Mouse (Mus musculus): ENCODE results near the gene Rsg1. TPM values are rescaled to one million over a fixed set of nuclear protein-coding genes. Genes with fewer than 3 reads are reported as not detected.

Gene Rsg1
- total RNA-seq, 2 experiments from 2014 or later: 2.5 to 2.7 TPM

DNA sequence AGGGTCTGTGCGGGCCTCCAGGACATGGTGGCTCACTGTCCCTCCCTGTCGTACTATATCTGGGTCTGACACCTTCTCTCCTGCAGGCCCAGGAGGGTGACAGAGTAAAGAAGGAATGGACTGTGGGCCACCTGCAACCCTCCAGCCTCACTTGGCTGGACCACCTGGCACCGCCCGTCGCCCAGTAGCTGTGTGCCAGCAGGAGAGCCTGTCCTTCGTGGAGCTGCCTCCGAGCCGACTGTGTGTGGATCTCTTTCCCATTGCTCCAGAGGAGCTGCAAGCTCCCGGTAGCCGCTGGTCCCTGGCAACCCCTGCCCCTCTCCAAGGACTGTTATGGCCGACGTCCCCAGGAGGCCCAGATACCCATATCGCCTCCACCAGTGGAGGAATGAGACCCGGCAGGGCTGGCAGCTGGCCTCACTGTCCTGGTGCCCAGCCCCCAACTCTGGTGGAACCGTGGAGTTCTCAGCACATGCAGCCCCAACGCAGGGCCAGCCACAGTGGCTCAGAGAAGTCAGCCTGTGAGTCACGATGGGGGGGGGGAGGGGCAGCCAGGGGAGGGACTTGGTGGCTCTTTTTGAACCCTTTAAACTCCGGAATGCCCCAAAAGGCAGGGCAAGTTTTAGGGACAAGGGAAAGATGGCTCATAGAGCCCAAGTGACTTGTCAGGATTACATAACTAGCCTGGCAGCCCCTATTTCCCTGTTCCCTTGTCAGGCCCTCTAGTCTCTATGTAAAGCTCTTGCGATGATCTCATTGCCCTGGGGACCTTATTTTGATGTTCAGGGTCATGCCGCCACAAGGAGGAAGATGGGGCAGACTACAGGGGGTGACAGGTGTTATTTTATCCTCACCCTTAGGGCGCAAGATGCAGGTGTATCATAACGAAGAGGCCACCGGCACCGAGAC is 32.6 kb downstream of the Rsg1 start:
- no peak for DNase-seq (ENCODE audit: low spot score in 2 of 2)

DNA sequence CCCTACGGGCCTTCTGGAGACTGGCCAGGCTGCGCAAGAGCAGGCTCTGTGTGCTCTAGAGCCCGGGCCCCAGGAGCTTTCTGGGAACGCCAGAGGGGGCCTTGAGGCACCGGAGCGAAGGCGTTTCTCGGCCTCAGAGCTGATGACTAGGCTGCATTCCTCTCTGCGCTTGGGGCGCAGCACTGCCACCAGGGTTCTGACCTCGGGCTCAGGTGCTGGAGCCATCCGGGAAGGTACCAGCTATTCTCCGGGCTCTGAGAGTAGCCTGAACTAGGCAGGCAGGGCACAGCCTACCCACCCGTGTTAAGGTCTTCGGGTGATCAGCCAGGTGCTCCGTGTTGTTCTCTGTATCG is 33.2 kb downstream of the Rsg1 start:
- no peak for DNase-seq (ENCODE audit: low spot score in 2 of 2)

DNA sequence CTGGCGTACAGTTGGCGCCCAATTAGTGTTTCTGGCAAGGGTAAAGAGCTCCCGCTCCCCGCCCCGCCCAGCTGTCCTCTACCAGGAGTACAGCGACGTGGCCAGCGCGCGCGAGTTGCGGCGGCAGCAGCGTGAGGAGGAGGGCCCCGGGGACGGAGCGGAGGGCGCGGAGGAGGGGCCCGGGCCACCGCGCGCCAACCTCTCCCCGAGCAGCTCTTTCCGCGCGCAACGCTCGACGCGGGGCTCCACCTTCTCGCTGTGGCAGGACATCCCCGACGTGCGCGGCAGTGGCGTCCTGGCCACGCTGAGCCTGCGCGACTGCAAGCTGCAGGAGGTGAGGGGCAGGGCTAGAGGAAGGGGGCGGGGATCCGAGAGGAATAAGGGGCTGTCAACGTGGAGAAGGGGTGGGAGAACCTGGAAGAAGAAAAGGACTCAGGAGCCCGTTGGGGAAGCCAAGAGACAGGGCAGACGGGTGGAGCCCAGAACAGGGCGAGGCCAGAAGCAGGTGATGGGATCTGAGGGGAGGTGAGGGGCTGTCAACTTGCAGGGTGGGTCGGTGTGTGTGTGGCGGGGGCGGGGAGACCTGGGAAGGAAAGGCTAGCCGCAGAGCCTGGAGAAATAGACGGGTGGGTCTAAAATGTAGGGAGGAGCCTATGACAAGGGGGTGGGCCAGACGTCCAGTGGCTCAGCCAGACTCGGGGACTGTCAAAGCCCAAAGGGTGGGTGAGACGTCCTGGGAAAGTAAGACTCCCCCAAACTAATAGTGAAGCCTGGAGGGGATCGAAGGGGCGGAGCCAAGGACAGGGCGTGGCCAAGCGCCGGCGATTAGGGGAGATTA is 34.2 kb downstream of the Rsg1 start:
- no peak for DNase-seq (ENCODE audit: low spot score in 2 of 2)

DNA sequence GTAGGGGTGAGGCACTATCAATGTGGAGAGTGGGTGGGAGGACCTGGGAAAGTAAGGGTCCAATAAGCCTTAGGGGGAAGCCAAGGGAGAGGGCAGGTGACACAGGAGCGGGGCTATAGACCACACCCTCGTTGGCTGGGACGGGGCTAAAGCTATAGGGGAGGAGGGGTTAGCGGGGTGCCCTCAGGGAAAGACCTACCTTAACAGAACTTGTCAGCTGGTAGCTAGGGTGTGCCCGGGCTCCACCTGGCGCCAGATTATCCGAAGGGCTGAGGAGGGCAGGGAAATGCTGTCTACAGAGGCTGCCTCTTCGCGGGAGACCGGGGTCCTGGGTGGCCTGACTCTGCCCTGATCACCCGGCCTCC is 34.8 kb downstream of the Rsg1 start:
- no peak for DNase-seq (ENCODE audit: low spot score in 2 of 2)

DNA sequence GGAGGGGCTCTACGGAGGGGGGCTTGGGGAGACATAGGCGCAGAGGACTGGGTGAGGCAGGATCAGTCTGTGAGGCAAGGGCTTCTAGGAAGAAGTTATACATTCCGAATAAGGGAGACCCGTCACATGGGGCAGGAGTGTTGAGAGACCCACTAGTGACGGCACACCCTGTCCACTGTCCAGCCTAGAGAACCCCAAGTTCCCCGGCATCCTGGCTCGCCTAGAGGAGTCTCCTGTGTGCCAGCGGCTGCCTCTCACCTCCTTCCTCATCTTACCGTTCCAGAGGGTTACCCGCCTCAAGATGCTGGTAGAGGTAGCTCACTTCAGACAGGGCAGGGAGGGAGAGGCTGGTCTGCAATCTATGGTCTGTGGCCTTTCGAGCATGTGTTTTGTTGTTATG is 35.6 kb downstream of the Rsg1 start:
- no peak for DNase-seq (ENCODE audit: low spot score in 2 of 2)

DNA sequence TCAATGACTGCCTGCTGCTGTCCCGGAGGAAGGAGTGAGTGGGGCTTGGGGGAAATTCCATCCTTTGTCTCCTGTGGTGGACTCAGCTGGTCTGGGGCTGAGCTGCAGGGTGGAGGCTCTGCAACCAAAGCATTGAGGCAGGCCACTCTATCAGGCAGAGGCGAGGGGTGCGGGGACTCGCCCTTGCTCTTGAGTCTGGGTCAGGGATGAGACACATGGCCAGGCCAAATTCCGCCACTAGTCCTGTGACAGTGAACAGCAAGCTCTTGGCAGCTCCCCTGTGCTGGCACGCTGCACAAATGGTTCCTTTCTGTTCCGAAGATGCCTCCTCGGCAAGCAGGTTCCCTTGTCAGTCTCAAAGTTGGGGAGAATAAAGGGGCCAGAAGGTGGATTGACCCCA is 37.3 kb downstream of the Rsg1 start:
- no peak for DNase-seq (ENCODE audit: low spot score in 2 of 2)

DNA sequence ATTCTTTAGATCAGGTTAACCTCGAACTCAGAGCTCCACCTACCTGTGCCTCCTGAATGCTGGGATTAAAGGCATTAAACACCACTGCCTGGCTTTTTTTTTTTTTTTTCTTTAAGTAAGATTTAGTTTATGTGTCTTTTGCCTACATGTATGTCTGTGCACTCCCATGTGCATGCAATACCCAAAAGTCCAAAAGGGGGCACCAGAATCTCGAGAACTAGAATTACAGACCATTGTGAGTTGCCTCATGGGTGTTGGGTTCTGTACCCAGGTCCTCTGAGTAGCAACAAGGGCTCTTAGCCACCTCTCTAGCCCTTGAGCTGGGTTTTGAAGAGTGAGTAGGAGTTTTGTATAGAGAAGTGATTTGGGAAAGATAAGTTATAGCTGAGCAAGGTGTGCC is 38.9 kb downstream of the Rsg1 start:
- DNase-seq (ENCODE audit: low spot score in 2 of 2): no peak

DNA sequence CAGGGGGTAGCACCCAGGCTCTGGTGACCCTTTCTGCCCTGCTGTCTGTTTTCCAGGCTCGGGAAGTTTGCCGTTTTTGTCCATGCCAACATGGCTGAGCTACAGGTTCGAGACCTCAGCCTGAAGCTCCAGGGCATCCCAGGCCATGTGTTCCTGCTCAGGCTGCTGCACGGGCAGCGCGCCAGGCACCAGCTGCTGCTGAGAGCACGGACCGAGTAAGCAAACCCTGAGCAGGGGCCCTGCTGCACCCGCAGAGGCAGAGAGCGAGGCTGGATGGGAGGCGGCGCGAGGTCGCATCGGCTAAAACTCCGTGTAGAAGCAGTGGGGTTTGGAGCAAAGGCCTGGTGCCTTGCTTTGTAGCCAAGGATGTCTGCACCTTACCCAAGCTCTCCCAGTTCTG is 40.5 kb downstream of the Rsg1 start:
- no peak for DNase-seq (ENCODE audit: low spot score in 2 of 2)

DNA sequence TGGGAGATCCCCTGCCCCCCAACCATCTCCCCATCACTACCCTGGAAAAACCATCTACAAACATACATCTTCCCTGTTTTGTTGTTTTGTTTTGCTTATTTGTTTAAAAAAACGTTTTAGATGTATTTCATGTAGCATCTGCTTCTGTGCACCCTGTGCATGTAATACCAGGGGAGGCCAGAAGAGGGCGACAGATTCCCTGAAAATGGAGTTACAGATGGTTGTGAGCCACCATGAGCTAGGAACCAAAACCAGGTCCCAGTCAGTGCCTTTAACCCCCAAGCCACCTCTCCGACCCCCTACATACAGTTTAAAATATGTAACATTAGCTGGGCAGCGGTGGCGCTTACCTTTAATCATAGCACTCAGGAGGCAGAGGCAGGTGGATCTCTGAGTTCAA is 43.7 kb downstream of the Rsg1 start:
- DNase-seq (ENCODE audit: low spot score in 2 of 2): no peak

DNA sequence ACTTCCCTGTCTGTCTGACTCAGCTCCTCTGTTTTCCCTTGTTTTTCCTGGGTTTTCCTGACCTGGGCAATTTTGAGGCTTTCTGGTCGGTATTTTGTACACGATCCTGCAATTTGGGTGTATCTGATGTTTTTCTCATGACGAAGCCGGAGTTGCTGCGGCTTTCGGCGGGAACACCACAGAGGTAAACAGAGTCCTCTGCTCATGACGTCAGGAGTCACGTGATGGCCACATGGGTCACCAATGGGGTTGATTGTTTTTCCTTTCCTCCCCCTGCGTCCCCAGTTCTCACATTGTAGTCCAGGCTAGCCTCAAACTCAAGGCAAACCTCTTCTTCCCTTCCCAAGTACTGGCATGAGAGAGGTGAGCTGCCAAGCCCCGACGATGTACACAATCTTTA is 45.7 kb downstream of the Rsg1 start:
- no peak for DNase-seq (ENCODE audit: low spot score in 2 of 2)

DNA sequence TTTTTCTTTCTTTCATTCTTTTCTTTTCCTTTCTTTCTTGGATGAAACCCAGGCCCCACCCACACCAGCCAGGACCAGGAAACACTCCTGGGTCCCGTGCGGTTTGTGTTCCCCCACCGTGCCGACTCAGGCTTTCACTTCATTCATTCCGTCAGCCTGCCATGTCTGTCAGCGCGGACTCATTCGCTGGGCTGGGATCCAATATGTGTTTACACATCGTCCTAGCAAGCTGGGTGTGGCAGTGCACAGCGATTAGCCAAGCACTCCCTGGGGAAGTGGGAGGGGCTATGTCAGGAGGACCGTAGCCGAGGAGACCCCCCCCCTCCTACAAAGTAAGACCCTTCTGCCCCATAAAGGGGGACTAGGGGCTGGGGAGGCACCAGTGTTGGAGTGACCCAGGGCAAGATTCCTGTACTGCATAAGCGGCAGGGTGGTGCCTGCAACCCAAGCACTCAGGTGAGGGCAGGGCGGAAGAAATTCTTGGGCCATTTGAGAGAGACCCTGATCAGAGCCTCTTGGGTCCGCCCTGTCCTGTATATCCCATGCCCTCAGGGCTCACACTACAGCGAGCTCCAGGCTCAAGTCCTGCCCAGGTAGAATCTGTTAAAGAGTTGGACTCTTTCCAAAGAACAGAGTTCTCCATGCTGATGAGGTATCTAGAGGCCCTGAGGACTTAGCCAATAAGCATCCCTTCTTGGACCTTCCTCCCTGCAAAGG is 46.4 kb downstream of the Rsg1 start:
- DNase-seq (ENCODE audit: low spot score in 2 of 2): no peak

DNA sequence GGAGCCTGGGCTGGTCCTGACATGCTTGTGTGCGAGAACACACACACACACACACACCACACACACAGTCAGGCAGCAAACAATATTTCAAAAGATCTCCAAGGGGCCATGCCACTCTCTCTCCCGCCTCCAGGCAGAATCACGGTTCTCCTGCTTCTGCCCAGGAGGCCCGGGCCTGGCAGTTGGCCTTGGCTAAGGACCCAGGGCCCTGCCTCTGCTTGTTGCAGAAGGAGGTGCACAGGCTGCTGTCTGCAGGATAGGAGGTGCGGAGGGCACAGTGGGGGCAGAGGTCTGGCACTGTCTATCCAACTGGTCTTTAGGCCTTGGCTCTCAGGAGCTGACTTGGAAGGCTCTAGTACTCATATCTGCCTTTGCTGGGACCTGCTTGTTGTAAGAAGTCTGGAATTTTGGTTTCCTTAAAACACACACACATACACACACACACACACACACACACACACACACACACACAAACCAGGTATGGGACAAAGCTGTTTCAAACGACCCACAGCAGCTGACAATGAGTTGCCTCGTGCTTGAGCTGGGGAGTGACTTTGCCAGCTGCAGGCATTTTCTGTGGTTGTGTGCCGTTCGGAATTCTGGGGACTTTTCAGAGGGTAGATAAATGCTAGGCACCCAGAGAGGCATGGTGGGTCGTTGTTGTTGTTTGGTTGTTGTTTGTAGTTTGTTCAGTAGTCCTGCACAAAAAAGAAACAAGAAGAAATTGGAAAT is 49.3 kb downstream of the Rsg1 start:
- no peak for DNase-seq (ENCODE audit: low spot score in 2 of 2)

DNA sequence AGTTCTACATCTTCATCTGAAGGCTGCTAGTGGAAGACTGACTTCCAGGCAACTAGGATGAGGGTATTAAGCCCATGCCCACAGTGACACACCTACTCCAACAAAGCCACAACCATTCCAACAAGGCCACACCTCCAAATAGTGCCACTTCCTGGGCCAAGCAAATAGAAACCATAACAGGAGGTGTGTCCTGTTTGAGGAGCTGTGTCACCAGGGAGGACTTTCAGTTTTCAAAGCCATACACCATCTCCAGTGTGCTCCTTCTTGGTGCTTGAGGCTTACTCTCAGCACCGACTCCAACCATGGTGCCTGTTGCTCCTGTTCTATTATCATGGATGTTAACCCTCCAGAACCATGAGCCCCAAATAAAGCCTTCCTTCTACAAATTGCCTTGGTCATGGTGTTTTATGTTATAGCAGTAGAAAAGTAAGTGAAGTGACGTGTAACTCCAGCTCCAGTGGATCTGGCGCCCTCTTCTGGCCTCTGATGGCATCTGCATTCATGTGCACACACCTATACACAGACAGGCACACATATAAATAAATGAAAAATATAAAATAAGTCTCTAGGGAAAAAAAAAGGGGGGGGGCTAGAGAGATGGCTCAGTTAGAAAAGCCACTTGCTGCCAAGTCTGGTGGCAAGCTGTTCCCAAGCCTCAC is 52.4 kb downstream of the Rsg1 start:
- DNase-seq (ENCODE audit: low spot score in 2 of 2): no peak

DNA sequence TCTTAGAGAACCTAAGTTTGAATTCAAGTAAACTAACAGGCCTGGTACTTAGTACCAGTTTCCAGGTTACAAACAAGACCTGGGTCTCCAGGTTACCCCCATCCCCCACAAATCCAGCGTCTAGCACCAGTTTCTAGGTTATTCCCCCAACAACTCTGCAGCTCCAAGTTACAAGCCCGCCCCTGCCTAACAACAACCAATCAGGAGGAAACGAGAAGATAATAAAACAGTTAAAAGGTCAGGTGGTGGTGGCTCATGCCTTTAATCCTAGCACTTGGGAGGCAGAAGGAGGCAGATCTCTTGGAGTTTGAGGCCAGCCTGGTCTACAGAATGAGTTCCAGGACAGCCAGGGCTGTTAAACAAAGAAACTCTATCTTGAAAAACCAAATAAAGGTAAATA is 53.5 kb downstream of the Rsg1 start:
- DNase-seq (ENCODE audit: low spot score in 2 of 2): no peak

DNA sequence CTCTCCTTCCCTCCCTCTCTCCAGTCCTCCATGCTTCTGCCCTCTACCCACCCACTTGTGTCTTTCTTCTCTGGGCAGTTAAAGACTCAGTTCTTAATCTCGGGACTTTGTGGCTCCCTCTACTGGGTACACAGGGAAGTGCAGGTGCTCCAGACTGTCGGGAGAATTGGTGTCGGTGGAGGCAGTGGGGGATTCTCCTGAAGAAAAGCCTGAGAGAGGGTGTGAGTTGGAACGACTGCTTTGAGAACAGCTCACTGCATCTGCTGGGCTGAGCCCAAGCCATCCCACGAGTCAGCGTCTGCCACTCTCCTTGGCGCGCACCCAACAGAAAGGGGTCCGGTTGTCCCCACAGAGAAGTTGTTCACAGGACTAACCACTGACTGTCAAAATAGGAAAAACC is 54.1 kb downstream of the Rsg1 start:
- no peak for DNase-seq (ENCODE audit: low spot score in 2 of 2)

DNA sequence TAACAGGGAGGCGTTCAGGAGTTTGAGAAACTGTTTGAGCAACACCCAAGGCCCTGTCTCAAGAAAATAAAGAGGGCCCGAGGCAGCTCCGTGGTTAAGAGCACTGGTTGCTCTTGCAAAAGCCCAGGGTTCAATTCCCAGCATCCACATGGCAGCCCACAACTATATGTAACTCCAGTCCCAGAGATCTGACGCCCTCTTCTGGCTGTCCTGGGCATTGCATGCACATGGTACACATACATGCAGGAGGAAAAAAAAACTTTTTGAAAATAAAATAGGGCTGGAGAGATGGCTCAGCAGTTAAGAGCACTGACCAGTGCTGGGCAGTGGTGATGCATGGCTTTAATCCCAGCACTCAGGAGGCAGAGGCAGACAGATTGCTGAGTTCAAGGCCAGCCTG is 54.6 kb downstream of the Rsg1 start:
- no peak for DNase-seq (ENCODE audit: low spot score in 2 of 2)

DNA sequence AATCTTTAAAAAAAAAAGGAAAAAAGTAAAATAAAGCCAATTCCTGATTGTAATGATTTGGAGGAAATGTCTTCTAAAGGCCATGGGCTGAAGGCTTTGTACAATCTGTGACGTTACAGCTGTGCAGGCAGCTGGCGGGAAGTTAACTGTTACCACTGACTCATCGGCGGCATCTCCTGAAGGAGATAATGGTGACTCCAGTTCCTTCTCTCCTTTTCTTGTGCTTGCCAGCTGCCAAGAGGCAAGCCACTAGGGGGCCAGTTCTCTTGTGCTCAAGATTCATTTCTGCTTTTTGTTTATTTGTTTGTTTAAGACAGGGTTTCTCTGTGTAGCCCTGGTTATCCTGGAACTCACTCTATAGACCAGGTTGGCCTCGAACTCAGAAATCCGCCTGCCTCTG is 55.3 kb downstream of the Rsg1 start:
- DNase-seq (ENCODE audit: low spot score in 2 of 2): no peak

DNA sequence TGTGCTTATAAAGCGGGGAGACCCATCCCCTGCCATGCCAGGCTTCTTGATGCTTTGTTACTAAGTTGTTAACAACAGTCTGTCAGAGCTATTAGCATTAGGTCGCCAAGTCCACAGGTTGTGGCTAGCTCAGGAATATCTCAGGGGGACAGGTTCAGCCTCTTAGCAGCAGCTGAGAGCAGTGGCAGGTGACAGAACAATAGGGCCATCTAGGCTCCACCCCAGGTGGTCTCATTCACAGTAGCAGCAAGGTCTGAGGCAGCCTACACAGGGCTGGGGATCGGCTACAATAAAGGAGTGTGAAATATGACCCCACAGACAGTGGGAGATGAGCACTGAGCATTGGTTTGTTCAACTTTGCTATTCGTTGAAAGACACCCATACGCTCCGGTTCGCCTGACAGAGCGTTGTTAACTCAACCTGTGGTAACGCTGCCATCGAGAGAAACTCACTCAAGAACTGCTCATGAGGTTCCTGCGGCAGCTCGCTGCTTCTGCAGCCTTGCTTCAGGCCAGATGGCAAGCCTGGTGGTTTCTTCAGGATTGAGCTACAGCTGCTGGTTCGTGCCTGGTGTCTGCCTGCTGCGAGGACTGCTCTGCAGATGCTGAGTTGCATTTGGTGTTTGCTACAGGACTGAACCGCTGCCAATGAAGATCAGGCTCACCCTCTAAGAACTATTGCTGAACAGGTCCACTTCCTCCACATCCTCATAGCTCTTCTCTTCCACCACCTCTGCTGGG is 56.6 kb downstream of the Rsg1 start:
- DNase-seq (ENCODE audit: low spot score in 2 of 2): no peak

DNA sequence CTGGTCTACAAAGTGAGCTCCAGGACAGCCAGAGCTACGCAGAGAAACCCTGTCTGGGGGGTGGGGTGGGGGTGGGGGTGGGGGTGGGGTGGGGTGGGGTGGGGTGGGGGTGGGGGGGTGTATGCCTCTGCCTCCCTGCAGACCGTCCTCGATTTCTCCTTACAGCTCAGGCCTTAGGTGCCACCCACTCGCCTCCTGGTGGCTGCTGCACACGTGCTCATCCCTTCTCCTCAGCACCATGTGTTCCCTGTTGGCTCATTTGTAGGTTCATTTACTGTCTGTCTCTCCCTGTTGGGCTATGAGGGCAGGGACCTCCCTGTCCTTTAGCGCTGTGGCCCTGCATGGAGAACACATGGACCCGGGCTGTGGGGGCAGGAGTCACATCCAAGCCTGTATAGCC is 57.5 kb downstream of the Rsg1 start:
- DNase-seq (ENCODE audit: low spot score in 2 of 2): no peak

DNA sequence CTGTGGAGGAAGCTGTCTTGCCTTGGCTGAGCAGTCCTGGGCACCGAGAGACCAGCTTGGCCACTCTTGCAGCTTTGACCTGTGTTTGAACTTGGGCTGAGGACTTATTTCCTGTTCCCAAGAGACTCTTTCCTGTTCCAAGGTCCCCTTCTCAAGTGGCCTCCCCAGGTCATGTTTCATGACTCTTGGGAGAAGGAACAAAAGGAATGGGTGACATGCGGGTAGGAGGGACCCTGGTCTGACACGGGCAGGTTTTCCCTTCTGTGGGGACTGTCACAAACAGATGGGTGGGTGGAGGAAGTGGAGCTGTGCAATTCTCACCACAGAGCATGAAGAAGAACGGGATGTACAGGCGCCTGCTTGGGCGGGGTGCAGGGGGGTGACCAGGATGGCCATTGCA is 58.0 kb downstream of the Rsg1 start:
- no peak for DNase-seq (ENCODE audit: low spot score in 2 of 2)

Measured in adrenal gland, postnatal 4 days (tissue).